Mouse (Mus musculus) liver, embryonic 11.5 days (tissue): ENCODE measurements at regions not wholly inside any gene's neighbourhood (a gene's known extent, or its start where the extent isn't known, plus 50 kb on each side); places are given as distances from the start of the nearest gene placed in this dataset.

Source experiments
- ATAC-seq: fragments of 200-750 bp; cut with Nextera tagmentation; replicated peaks from 2 replicates; pipeline ENCODE4 v1.8.0; 2017; ENCODE audit warnings: moderate number of reproducible peaks, mild to moderate bottlenecking, moderate TSS enrichment, moderate library complexity; ENCODE audit not compliant: low FRiP score
- DNase-seq: peaks from one replicate; pipeline ENCODE4 v3.0.0-alpha.2; 2017; ENCODE audit warnings: low spot score
- H3K27ac ChIP-seq: fragments of 300-500 bp; sonication (generic); 2 replicates; pipeline ENCODE4 v1.5.1; 2014; ENCODE audit warnings: mild to moderate bottlenecking, low read depth, low read length, control low read depth
- H3K27me3 ChIP-seq: fragments of 300-500 bp; sonication (generic); replicated peaks from 2 replicates; pipeline ENCODE4 v1.6.1; 2014; ENCODE audit warnings: low read length, mixed read lengths; ENCODE audit not compliant: control insufficient read depth, insufficient read depth
- H3K36me3 ChIP-seq: fragments of 300-500 bp; sonication (generic); 2 replicates; pipeline ENCODE4 v1.6.1; 2014; ENCODE audit warnings: mild to moderate bottlenecking, low read length, moderate library complexity, mixed read lengths; ENCODE audit not compliant: control insufficient read depth, insufficient read depth
- H3K4me1 ChIP-seq: fragments of 300-500 bp; sonication (generic); replicated peaks from 2 replicates; pipeline ENCODE4 v1.6.1; 2014; ENCODE audit warnings: low read length, mixed read lengths; ENCODE audit not compliant: control insufficient read depth, insufficient read depth
- H3K4me2 ChIP-seq: fragments of 300-500 bp; sonication (generic); 2 replicates; pipeline ENCODE4 v1.6.1; 2014; ENCODE audit warnings: mild to moderate bottlenecking, control low read depth, moderate library complexity
- H3K4me3 ChIP-seq: fragments of 300-500 bp; sonication (generic); 2 replicates; pipeline ENCODE4 v1.5.1; 2014; ENCODE audit warnings: low read depth, low read length, control low read depth
- H3K9ac ChIP-seq: fragments of 300-500 bp; sonication (generic); 2 replicates; pipeline ENCODE4 v1.6.1; 2014; ENCODE audit warnings: low read depth, low read length, control low read depth
- H3K9me3 ChIP-seq: fragments of 300-500 bp; sonication (generic); 2 replicates; pipeline ENCODE4 v1.6.1; 2016; ENCODE audit warnings: low read length, inconsistent platforms, mixed read lengths; ENCODE audit not compliant: control insufficient read depth
- WGBS: fragments of 180-500 bp; shearing (Covaris S2); extraction: QIAGEN DNeasy Blood & Tissue Kit; methylation state at CpG from one replicate; pipeline ENCODE4 v1.1.7; 2014; 5-methylcytosine and 5-hydroxymethylcytosine counted together

GRCm38 (mm10) chr3:107826241-107826760 lies 50.7 kb upstream of the Eps8l3 start:
- Histone ChIP-seq H3K4me1 (no peaks in the 10 kb centered on the region), H3K4me2 (no peak overlapping the region), H3K36me3 (no peaks in the 10 kb centered on the region), H3K27me3 (peaks cover 3% of the 10 kb centered on the region), H3K27ac (no peak overlapping the region), H3K4me3 (no peak overlapping the region), H3K9me3 (no peaks in the 10 kb centered on the region), H3K9ac (no peak overlapping the region)
- no peak for DNase-seq
- ATAC-seq: no peak
- WGBS: 69% methylated on average over 5 of the region's 5 CpGs

GRCm38 (mm10) chr3:107825468-107825867 lies 51.6 kb upstream of the Eps8l3 start:
- no peak for DNase-seq
- Histone ChIP-seq H3K4me3 (no peak overlapping the region), H3K4me1 (no peaks in the 10 kb centered on the region), H3K4me2 (no peak overlapping the region), H3K9me3 (no peaks in the 10 kb centered on the region), H3K27ac (no peak overlapping the region), H3K36me3 (no peaks in the 10 kb centered on the region), H3K27me3 (peaks cover 3% of the 10 kb centered on the region), H3K9ac (no peak overlapping the region)
- no peak for ATAC-seq
- WGBS: 84% methylated on average over 10 of the region's 10 CpGs

DNA sequence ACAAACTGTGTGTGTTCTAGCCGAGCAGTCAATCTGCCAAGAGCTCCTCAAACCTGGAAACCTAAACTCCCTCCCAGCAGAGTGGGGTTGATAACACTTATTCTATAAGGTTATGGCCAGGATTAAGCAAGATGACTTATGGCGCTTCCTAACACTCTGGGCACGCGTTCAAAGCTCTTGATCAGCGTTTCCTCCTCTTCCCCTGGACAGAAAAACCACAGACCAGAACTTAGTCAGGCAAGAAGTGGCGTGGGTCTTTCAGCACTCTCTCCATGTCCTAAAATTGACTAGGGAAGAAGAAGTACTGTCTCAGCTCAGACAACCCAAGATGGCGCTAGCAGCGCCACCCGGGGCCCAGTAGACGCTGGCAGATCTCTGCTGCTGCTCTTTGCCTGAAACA lies 52.7 kb upstream of the Eps8l3 start:
- ATAC-seq (no peak), DNase-seq (no peak)
- Histone ChIP-seq H3K4me3 (no peak overlapping the region), H3K27ac (no peak overlapping the region), H3K27me3 (peaks cover under 1% of the 10 kb centered on the region; the same call in 1 of the 2 replicates), H3K4me1 (no peaks in the 10 kb centered on the region), H3K36me3 (no peaks in the 10 kb centered on the region), H3K4me2 (no peak overlapping the region), H3K9me3 (no peaks in the 10 kb centered on the region), H3K9ac (no peak overlapping the region)
- WGBS: 65% methylated on average over 10 of the region's 10 CpGs

- WGBS: 88% methylated on average over 6 of the region's 6 CpGs
- H3K36me3 ChIP-seq: no peaks in the 10 kb centered on the region
- H3K9ac ChIP-seq: no peak overlapping the region
- H3K4me2 ChIP-seq: no peak overlapping the region
- no peaks in the 10 kb centered on the region for H3K27me3 ChIP-seq
- no peaks in the 10 kb centered on the region for H3K9me3 ChIP-seq
- ATAC-seq (no peak), DNase-seq (no peak)
- H3K27ac ChIP-seq: no peak overlapping the region
- peaks cover 6% of the 10 kb centered on the region for H3K4me1 ChIP-seq
- H3K4me3 ChIP-seq: no peak overlapping the region
Measured at GRCm38 (mm10) chr3:107823655-107824266, 53.3 kb upstream of the Eps8l3 start.

DNA sequence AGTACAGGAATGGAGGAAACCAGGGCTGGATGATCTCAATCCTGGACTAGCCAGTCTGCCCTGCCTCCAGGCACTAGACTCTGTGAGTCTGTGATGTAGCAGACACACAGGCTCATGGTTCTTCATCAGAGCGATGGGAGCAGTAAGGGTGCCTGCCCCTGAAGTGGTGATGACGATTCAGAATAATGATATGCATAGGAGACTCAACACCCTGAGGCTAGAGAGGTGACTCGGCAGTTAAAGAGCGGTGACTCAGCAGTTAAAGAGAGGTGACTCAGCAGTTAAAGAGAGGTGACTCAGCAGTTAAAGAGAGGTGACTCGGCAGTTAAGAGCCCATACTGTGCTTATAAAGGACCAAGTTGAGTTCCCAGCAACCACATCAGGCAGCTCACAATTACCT lies 53.9 kb upstream of the Eps8l3 start:
- Histone ChIP-seq H3K9me3 (no peaks in the 10 kb centered on the region), H3K4me2 (no peak overlapping the region), H3K9ac (no peak overlapping the region), H3K36me3 (no peaks in the 10 kb centered on the region), H3K4me1 (peaks cover 12% of the 10 kb centered on the region), H3K27me3 (no peaks in the 10 kb centered on the region), H3K27ac (no peak overlapping the region), H3K4me3 (no peak overlapping the region)
- no peak for ATAC-seq
- 84% methylated on average over 5 of the region's 5 CpGs for WGBS
- DNase-seq: no peak

DNA sequence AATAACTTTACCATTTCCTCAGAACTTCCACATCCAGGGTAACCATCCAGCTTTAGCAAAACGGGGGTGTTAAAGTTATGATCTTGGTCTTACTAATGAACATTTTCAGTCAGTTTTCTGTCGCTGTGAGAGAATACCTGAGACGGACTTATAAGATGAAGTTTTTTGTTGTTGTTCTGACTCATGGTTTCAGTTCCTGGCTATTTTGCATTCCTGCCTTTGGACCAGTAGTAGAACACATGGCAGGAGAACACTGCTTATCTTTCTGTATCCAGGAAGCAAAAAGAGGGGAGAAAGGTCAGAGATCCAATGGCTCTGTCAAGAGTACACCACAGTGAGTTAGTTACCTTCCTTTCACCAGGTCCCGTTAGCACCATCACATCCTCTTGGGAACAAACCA lies 54.5 kb upstream of the Eps8l3 start:
- no peaks in the 10 kb centered on the region for H3K27me3 ChIP-seq
- no peak overlapping the region for H3K9ac ChIP-seq
- DNase-seq (no peak), ATAC-seq (no peak)
- WGBS: 76% methylated on average over 4 of the region's 4 CpGs
- H3K4me3 ChIP-seq: no peak overlapping the region
- no peaks in the 10 kb centered on the region for H3K36me3 ChIP-seq
- peaks cover 14% of the 10 kb centered on the region for H3K4me1 ChIP-seq
- H3K9me3 ChIP-seq: no peaks in the 10 kb centered on the region
- no peak overlapping the region for H3K27ac ChIP-seq
- no peak overlapping the region for H3K4me2 ChIP-seq

GRCm38 (mm10) chr3:107821952-107822351 lies 55.1 kb upstream of the Eps8l3 start:
- H3K9me3 ChIP-seq: no peaks in the 10 kb centered on the region
- 50% methylated on average over 2 of the region's 2 CpGs for WGBS

GRCm38 (mm10) chr3:107819622-107820021 lies 57.4 kb upstream of the Eps8l3 start:
- Histone ChIP-seq H3K36me3 (no peaks in the 10 kb centered on the region), H3K27me3 (no peaks in the 10 kb centered on the region), H3K9me3 (no peaks in the 10 kb centered on the region), H3K27ac (no peak overlapping the region), H3K4me1 (peaks cover 14% of the 10 kb centered on the region), H3K4me2 (peak overlapping the region; percentile 26), H3K9ac (no peak overlapping the region), H3K4me3 (no peak overlapping the region)
- ATAC-seq (no peak), DNase-seq (no peak)
- WGBS: 30% methylated on average over 3 of the region's 3 CpGs

More at GRCm38 (mm10) chr3:107821952-107822351, 55.1 kb upstream of the Eps8l3 start:
- ATAC-seq (no peak), DNase-seq (no peak)
- Histone ChIP-seq H3K27ac (no peak overlapping the region), H3K4me2 (no peak overlapping the region), H3K4me1 (peaks cover 14% of the 10 kb centered on the region), H3K27me3 (no peaks in the 10 kb centered on the region), H3K4me3 (no peak overlapping the region), H3K9ac (no peak overlapping the region), H3K36me3 (no peaks in the 10 kb centered on the region)
